Mouse (Mus musculus) C2C12 (cell line): Measurements from ENCODE around the gene Rspo4.

Source experiments
- CTCF ChIP-seq: IDR thresholded peaks from one replicate; pipeline ENCODE4 v1.5.1; 2011; ENCODE audit not compliant: control insufficient read depth, insufficient read depth, insufficient read length
- FOSL1 ChIP-seq: IDR thresholded peaks from one replicate; pipeline ENCODE4 v1.8.0; 2011; ENCODE audit warnings: mild to moderate bottlenecking, low read length; ENCODE audit not compliant: poor library complexity, insufficient read depth, severe bottlenecking
- MAX ChIP-seq: IDR thresholded peaks from one replicate; pipeline ENCODE4 v1.6.1; 2011; ENCODE audit warnings: mild to moderate bottlenecking, control low read depth
- MYOD1 ChIP-seq: IDR thresholded peaks from one replicate; pipeline ENCODE4 v1.6.1; 2011; ENCODE audit warnings: low read depth; ENCODE audit not compliant: control insufficient read depth, insufficient read length
- MYOG ChIP-seq: IDR thresholded peaks from one replicate; pipeline ENCODE4 v1.6.1; 2011; ENCODE audit not compliant: control insufficient read depth, insufficient read length; ENCODE audit errors: extremely low read depth
- USF1 ChIP-seq: IDR thresholded peaks from one replicate; pipeline ENCODE4 v1.6.1; 2011; ENCODE audit warnings: low read depth, mild to moderate bottlenecking, control low read depth, moderate library complexity

- no peak for TF ChIP-seq CTCF
- TF ChIP-seq MYOG = no peak
- TF ChIP-seq USF1 = no peak
- TF ChIP-seq MAX = no peak
- TF ChIP-seq FOSL1 = no peak
- no peak for TF ChIP-seq MYOD1
Measured at GRCm38 (mm10) chr2:151900845-151901244, 58.1 kb downstream of the Rspo4 start.
